Mouse (Mus musculus): ENCODE data around the gene Tcstv3.
"Not testable (repeated sequence)": the region's sequence is repeated elsewhere in the genome, so short reads cannot be mapped to it uniquely, and the experiment has no call there.

The Tcstv3 gene

DNA sequence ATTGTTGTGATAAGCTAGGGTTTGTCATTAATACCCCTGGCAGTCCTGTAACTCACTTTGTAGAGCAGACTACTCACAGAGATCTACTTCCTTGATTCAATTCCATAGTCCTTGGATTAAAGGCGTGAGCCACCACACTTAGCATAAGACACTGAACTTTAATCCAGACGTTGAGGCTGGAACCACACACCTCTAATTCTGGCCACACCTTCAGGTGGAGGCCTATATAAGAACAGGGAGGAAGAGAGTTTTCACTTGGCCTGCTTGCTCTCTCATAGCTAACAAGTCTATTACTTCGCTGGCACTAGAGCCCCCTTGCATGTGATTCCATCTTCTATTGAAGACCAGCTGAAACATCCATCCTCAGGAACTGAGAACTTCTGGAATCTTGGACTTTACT is at the start of gene Tcstv3:
Gene Tcstv3 (plus strand): TSS at position 301 of the 400 bp plus-strand sequence.
- DNase-seq, result not testable (repeated sequence)

DNA sequence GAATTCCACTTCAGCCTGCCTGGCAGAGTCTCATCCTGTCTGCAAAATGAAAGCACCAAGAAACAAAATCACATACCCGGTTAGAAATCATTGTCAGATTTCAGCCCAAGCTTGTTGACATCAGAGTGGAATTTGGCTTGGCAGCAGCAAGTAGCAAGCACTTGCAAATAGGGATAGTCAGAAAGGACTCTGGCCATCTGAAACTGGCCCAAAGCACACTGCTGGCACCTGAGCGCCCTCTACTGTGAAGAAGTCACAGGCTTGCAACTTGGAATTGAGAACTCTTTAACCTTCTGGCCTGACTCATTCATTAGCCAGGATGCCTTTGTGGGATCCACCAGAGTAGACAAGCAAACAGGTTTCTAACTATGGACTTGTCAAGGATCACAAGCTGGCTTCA is 38.8 kb upstream of the Tcstv3 start:
- not testable (repeated sequence) for DNase-seq

DNA sequence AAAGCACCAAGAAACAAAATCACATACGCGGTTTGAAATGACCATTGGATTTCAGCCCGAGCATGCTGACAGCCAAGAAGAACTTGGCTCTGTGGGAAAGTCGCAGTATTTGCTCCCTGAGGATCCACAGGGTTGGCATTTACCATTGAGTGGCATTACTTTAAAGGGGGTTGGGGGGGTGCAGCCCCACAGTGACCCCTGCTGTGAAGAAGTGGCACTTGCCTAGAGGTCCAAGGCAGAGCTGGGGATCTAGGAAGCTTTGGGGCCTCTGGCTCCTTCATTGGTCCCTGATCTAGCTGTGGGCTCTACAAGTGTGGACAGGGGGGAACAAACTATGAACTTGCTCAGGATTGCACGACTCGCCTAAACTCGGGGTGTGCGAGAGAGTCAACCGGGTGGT is 37.9 kb upstream of the Tcstv3 start:
- no peak for DNase-seq

DNA sequence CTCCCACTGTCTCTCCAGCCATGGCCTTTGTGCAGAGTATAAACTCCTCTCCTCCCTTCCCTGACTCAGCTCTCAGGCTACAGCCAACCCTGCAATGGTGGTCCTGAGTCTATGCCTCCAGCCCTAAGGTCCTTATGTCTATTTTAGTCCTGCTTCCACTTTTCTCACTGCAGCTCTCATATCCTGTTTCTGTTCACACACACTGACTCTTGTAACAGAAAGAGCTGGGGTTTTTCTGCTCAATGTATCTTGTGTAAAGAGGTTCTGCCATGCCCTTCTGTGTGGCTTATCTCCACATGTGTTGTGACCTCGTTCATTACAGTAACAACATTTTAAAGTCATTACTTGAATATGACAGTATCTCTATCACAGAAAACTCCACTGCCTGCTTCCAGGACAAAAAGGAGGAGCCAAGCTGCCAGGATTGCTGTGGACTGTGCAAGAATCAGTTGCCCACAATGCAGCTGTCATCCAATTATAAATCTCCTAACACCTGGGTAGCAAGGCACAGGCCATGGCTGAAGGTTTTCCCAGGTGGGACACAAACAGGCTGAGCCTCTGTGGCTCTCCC is 17.3 kb upstream of the Tcstv3 start:
- no peak for DNase-seq

DNA sequence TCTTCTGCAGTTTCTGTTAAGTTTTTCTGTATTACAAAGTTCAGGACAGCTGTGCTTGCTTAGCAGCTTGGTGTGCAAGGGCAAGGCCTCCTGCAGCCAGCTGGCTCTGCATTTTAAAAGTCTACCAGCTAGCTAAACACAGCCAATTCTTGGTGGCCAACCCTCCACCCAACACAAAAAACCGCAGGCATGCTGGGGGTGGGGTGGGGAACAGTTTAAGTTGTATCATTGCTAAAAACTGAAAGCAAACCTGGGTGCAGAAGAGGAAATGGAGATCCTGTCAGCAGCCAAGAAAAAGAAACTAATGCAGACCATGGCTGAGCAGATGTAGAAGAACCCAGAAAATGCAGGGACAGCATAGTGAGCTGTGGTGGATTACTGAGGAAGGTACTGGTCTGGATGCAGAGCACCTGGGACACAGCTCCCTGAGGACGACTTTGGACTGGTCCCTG is 16.7 kb upstream of the Tcstv3 start, which contains the start of gene BC147527:
Gene BC147527 (plus strand): TSS at position 402 of the 452 bp plus-strand sequence.
- DNase-seq, result no peak

DNA sequence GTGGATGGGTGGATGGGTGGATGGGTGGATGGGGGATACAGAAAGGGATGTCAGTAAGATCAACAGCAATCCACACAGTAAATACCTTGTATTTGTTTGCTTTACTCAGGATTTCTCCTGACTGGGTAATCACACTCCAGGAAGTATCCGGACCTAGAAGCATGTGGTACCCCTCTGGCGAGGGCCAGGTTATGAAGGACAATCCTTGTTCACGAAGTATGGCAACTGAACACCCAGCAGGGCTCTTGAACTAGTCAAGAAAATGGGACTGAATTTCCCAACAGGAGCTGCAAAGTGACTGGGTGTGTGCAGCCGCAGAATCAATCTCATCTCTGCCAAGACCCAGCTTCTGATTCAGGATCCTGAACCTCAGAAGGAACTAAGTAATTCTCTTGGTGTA is 15.8 kb upstream of the Tcstv3 start:
- no peak for DNase-seq

DNA sequence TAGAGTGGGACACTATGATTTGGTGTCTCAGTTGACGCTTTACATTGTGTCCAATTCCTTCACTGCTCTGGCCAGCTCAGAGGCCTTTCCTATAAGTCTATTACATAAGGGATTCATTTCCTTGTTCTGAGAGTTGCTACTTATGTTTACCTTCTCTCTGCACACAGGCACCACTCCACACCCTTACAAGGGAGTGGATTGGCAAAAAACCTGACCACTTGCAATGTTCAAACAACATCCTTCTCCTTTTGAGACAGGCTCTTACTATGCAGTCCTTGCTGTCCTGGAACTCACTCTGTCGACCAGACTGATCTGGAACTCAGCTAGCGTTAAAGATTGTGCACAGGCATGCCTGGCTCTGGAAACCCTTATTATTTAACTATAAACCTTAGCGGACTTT is 5.9 kb upstream of the Tcstv3 start:
- no peak for DNase-seq

DNA sequence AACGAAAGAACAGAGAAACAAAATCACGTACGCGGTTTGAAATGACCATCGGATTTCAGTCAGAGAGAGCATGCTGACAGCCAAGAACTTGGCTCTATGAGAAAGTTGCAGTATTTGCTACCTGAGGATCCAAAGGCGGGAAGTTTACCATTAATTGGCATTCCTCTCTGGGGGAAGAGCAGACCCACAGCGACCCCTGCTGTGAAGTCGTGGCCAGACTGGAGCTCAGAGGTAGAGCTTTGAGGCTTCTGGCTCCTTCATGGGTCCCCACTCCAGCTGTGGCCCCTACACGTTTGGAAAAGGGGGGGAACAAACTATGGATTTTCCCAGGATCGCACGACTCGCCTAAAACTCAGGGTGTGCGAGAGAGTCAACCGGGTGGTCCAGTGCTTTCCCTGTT is 3.1 kb upstream of the Tcstv3 start:
- no peak for DNase-seq

DNA sequence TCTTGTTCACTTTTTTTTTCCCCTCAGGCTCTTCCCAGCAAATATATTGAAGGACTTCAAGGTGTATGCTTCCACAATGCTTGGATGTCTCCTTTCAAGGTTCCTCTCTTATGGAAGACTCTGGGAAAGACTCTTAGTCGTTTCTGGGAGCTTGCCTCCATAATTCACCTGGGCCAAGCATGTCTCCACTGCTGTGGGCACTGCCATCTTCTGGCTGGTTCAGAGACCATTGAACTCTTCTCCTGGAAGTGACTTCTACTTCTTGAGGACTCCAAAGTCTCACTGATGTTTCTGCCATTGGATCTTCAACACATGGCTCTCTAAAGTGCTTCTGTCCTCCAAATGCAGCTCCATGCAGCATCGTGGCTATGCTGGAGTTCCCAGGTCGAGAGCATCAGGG is 3.5 kb downstream of the Tcstv3 start:
- no peak for DNase-seq

DNA sequence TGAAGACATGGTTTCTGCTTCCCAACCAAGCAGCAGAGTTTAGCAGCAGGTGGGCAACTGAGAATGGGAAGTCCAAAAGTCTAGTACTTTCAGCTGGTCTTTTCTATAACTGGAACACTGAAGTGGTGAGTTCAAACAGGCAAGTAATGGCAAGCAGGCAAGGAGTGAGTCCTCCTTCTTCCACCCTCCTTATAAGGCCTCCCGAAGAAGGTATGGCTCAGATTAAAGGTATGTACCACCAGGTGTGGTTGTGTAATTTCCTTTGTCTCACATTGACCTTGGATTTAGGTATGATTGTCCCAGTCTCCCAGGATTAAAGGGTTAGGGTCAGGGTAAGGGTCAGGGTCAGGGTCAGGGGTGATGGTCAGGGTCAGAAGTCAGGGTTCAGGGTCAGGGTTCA is 4.0 kb downstream of the Tcstv3 start:
- DNase-seq, result no peak

Measured in cerebellum, adult 18-20 months (tissue).